Mouse (Mus musculus) effector memory CD4-positive, alpha-beta T cell, adult 5 months (primary cell): ENCODE results near the gene Dhx15. TPM values are rescaled to one million over a fixed set of nuclear protein-coding genes. Genes with fewer than 3 reads are reported as not detected.

Experiments used
- polyA plus RNA-seq: library from polyadenylated mRNA; unstranded; fragments of 100-300 nt; shearing (Covaris generic); gene quantifications from one replicate; pipeline ENCODE4 v1.2.1, GENCODE M21; 2017

Gene Dhx15
- polyA plus RNA-seq = 207 TPM

GRCm38 (mm10) chr5:52190371-52191179, at the start of gene Dhx15:
Gene Dhx15 (minus strand): TSS chr5:52190514.

Other genes with a start within 250 kb of the Dhx15 start
- 0.10 TPM for gene Sod3, start 173.3 kb upstream of the Dhx15 start, polyA plus RNA-seq